Mouse (Mus musculus) retina, postnatal 7 days (tissue): ENCODE measurements around the gene Pik3cd.

ENCODE experiments used
- DNase-seq: peaks from one replicate; pipeline ENCODE4 v3.0.0-alpha.2; 2012; ENCODE audit warnings: low read depth, low spot score

The Pik3cd gene

DNA sequence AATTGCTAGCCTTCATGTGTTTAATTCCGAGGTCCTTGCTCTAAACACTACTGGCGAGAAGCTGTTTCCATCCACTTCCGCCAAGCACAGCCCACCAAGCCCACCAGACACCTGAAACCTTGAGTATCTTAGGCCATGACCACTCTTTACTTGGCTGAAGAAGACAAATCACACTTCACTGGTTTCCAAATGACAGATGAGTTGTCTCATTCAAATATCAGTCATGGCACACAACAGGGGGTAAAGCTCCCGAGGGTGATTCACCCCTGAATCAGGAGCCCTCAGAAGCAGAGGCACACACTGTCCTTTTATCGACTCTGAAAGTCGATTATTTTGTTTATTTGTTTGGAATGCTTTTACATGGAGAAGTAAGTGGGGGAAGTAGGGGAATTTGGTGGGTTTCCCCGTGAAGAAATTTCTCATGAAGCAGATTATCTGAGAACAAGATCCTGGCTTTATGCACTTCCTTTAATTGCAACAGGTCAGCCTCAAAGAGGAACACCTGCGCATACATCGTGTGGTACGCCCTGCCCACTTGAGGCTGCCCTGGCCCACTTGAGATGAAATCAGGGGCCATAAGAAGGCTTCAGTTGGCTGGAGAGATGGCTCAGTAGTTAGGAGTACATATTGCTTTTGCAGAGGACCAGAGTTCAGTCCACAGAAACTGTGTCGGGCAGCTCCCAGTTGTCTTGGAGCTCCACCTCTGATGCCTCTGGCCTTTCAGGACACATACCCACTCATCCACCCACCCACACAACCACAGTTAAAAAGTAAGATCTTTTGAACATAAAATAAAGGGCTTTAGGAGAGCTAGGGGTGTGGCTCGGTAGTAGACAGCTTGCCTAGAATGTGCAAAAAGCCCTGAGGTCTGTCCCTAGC, 12.3 kb downstream of the Pik3cd start:
- no peak for DNase-seq

DNA sequence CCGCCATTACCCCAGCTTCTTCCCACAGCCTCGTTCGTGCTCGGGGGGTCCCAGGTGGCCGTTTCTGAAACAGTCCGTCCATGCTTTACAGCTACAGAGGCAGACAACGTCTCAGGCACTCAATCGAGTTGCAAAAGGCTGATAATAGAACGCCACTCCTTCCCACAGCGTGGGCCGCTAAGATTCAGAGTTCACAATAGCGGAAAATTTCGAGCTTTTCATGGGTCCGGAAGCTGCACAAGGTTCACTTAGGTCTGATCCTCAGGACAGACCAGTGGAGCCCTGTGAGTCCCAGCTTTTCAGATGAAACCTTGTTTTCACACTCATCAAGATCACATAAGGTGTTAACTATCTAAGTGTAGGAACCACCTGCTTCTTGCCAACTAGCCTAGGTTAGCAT, 13.5 kb downstream of the Pik3cd start:
- no peak for DNase-seq

GRCm38 (mm10) chr4:149684841-149685623, 17.3 kb downstream of the Pik3cd start:
- DNase-seq, result no peak

DNA sequence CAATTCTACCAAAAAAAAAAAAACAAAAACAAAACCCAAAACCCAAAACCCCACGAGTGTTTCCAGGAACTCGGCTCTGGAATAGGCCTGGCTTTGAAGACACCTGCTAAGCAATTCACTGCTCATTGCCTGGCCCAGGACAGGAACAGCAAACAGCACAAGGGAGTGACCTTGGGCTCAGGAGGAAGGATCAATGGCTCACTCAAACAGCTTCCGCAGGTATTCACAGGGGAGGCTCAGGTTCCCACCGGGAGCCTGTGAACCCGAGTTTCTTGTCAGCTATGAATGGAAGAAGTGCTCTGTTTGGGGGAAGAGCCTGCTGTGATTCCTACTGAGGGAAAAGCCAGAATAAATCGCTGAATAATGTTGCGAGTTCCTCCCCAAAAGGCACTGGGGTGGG, 18.5 kb downstream of the Pik3cd start:
- DNase-seq, result no peak

GRCm38 (mm10) chr4:149679056-149679770, 23.2 kb downstream of the Pik3cd start:
- DNase-seq, result no peak

DNA sequence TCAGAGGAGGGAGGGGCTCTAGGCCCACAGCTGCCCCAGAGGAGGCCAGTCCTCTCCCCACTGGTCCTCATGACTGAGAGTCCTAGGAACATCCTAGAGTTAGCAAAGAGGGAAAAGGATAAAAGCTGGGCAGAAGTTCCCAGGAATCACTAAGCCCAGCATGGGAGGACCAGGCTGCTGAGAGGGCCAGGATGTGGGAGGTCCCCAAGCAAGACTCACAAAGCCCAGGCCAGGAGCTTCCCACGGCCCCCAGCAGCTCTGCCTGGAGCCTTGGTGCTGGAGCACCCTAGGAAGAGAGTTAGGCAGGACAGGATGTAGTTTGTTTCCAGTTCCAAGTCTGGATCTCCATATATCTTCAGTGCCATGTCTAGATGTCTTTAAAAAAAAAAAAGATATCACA, 24.4 kb downstream of the Pik3cd start:
- DNase-seq, result no peak

DNA sequence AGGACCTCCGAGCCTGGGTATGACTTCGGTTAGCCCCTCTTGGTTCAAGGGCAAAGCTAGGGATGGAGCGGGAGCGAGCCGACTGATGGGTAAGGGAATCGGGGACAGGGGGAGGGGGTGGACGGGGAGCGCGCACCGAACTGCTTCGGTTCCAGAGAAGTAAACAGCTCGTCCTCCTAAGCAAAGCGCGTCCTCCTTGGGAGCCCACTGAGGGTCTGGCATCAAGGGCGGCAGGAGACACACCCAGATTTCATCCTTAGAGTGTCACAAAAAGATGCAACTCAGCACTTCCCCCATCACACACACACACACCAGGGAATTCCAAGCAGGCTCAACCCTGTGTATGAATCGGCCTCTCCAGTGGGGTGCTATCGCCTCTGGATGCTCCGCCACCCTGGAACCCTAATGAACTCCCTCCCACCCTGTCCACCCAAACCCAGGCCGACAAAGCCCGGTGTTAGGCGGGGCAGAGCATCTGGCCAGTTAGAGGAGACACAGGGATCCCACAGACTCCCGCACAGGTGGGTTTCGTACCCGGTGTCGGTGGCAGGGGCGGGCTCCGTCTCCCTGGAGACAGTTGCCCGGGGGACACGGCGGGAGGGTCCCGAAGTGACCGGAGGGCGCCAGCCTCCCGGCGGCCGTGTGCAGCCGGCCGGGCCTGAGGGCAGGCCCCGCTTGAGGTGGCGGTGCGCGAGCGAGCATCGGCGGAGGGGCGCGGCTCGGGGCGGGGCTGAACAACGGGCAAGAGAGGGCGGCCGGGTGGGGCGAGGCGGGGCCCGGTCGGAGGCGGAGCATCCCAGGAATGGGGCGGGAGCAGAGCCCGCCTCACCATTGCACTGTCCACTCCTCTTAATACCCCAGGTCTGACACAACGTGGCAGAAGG, 26.8 kb downstream of the Pik3cd start:
- DNase-seq, result peak; percentile 50

GRCm38 (mm10) chr4:149674814-149675377, 27.5 kb downstream of the Pik3cd start:
- DNase-seq, result no peak

- DNase-seq, result no peak
Measured at GRCm38 (mm10) chr4:149672747-149673146, 29.6 kb downstream of the Pik3cd start.

- no peak for DNase-seq
Measured at GRCm38 (mm10) chr4:149671175-149671574, 31.2 kb downstream of the Pik3cd start.

DNA sequence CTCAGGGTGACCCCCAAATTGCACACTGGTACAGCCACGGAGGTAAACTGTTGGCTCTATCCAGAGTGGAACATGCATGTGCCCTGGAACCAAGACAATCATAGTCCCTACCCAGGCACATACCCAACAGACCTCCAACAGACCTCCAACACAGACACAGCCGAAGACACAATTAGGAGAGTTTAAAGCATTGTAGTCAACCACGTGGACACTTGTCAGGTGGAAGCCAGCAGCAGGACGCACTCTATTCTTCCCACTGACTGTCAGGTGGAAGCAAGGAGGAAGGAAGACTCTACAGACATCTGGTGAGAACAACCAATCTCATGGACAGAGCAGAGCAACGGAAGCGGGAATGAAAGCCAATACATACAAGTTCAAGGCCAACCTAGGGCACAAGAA, 36.7 kb downstream of the Pik3cd start:
- no peak for DNase-seq

GRCm38 (mm10) chr4:149665016-149665691, 37.2 kb downstream of the Pik3cd start:
- no peak for DNase-seq

DNA sequence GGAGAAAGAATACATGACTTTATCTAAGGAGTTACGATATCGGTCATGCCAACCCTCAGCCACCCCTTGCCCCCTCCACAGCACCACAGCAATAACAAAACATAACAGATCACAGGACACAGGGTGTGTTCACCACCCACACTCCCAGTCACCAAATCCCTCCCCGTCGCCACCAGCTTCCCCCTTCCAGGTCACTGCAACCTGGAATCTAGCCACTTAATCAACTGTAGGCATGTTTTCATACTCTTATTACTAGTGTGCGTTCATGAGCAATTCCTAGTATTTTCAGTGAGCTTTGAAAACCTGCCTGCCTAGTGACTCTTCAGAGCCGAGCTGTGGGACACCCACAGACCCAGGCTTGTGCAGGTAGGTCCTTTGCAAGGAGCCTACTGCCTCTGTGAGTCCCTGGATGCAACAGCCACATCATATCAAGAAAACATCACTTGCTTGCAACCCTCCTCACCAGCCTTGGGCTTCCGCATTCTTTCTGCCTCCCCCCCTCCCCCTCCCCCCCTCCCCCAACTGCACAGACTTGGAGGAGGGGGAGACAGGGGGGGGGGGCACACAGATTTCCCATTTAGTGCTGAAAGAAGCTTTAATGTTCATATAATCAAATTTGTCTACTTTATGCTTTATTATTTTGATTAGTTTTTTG, 38.4 kb downstream of the Pik3cd start:
- DNase-seq, result no peak

DNA sequence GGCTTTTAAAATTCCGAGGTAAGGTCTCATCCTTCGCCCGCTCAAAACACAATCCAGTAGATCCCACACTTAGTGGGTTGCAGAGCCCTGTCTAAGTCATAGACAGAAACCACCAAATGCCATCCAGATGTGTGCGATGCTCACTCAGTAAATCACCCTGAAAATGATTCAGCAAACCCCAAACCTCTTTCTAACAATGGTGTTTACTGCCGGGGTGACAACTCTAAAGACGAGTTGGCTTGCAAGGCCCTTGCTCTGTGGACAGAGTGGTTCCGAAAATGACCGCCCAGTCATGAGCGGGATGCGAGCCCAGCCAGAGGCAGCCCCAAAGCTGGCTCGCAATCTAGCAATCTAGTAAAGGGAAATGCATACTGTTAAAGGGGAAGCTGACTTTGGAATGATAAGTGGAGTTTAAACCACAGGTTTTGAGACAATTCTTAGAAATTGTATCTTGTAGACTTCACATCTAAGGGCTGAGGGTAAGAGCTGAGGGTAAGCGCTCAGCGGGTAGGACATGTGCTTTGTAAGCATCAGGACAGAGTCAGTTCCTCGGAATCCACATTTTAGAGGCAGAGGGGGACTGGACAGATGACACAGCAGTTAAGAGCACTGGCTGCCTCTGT, 40.3 kb downstream of the Pik3cd start:
- DNase-seq, result no peak

- DNase-seq, result no peak
Measured at GRCm38 (mm10) chr4:149660598-149660997, 41.8 kb downstream of the Pik3cd start.

GRCm38 (mm10) chr4:149659495-149660116, 42.8 kb downstream of the Pik3cd start:
- no peak for DNase-seq

GRCm38 (mm10) chr4:149657858-149658416, 44.4 kb downstream of the Pik3cd start:
- no peak for DNase-seq

GRCm38 (mm10) chr4:149654232-149654631, 48.1 kb downstream of the Pik3cd start:
- peak; percentile 38 for DNase-seq
